Mouse (Mus musculus) C2C12 (cell line): ENCODE results near the gene Lsm7. TPM values are rescaled to one million over a fixed set of nuclear protein-coding genes. Genes with fewer than 3 reads are reported as not detected.

Experiments
- H3K27me3 ChIP-seq: one replicate; pipeline ENCODE4 v1.6.1; 2011; ENCODE audit not compliant: control insufficient read depth, insufficient read depth, insufficient read length
- H3K36me3 ChIP-seq: one replicate; pipeline ENCODE4 v1.6.1; 2011; ENCODE audit not compliant: control insufficient read depth, insufficient read depth
- H3K4me3 ChIP-seq: one replicate; pipeline ENCODE4 v1.5.1; 2011; ENCODE audit warnings: mild to moderate bottlenecking, control low read depth; ENCODE audit not compliant: poor library complexity, insufficient read depth, severe bottlenecking
- H3K79me2 ChIP-seq: one replicate; pipeline ENCODE4 v1.6.1; 2011; ENCODE audit not compliant: control insufficient read depth, insufficient read depth
- H3K79me3 ChIP-seq: one replicate; pipeline ENCODE4 v1.6.1; 2011; ENCODE audit warnings: low read depth, control low read depth
- H3ac ChIP-seq: one replicate; pipeline ENCODE3; 2011; ENCODE audit warnings: low read depth; ENCODE audit not compliant: control insufficient read depth, insufficient read length
- CEBPB ChIP-seq: IDR thresholded peaks from one replicate; pipeline ENCODE4 v1.6.1; 2011; ENCODE audit warnings: low read depth, mild to moderate bottlenecking, control low read depth, moderate library complexity
- CTCF ChIP-seq: IDR thresholded peaks from one replicate; pipeline ENCODE4 v1.5.1; 2011; ENCODE audit not compliant: control insufficient read depth, insufficient read depth, insufficient read length
- FOSL1 ChIP-seq: IDR thresholded peaks from one replicate; pipeline ENCODE4 v1.8.0; 2011; ENCODE audit warnings: mild to moderate bottlenecking, low read length; ENCODE audit not compliant: poor library complexity, insufficient read depth, severe bottlenecking
- MAX ChIP-seq: IDR thresholded peaks from one replicate; pipeline ENCODE4 v1.6.1; 2011; ENCODE audit warnings: mild to moderate bottlenecking, control low read depth
- MYOD1 ChIP-seq: IDR thresholded peaks from one replicate; pipeline ENCODE4 v1.6.1; 2011; ENCODE audit warnings: low read depth; ENCODE audit not compliant: control insufficient read depth, insufficient read length
- MYOG ChIP-seq: IDR thresholded peaks from one replicate; pipeline ENCODE4 v1.6.1; 2011; ENCODE audit not compliant: control insufficient read depth, insufficient read length; ENCODE audit errors: extremely low read depth
- USF1 ChIP-seq: IDR thresholded peaks from one replicate; pipeline ENCODE4 v1.6.1; 2011; ENCODE audit warnings: low read depth, mild to moderate bottlenecking, control low read depth, moderate library complexity
- polyA plus RNA-seq: library from polyadenylated mRNA; unstranded; fragments of >200 nt; fragmentation: generic; extraction: Trizol; gene quantifications from one replicate; pipeline ENCODE4 v1.2.1, GENCODE M21; 2012; ENCODE audit warnings: missing spikeins

The Lsm7 gene
- polyA plus RNA-seq, 1 experiment = 297 TPM

GRCm38 (mm10) chr10:80864446-80864845 lies 9.4 kb upstream of the Lsm7 start:
- TF ChIP-seq MAX (no peak), CTCF (no peak), CEBPB (no peak), MYOD1 (no peak), MYOG (no peak), FOSL1 (no peak), USF1 (no peak)
- Histone ChIP-seq H3K79me3 (no peaks in the 10 kb centered on the region), H3K79me2 (peaks cover 5% of the 10 kb centered on the region), H3ac (no peak overlapping the region), H3K27me3 (no peaks in the 10 kb centered on the region), H3K36me3 (peaks cover 9% of the 10 kb centered on the region), H3K4me3 (no peak overlapping the region)

DNA sequence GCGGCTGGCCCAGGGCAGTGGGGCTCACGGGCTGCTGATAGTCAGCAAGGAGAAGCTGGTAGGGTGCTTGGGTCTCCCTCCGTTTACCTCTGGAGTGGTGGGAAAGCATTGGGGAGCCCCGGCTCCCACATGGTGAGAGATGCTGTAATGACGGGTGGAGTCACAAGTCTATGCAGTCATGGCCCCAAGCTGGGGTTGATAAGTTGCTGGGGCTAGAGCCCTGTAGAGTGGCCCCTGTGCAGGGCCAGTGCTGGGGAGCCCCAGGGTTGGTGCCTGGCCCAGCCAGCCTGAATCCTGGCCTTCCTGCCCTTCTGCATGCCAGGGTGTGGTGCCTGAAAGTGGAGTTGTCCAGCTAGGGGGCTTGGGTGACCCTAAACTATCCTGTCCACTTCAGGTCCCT lies 7.3 kb upstream of the Lsm7 start:
- no peak overlapping the region for H3ac ChIP-seq
- peaks cover 9% of the 10 kb centered on the region for H3K36me3 ChIP-seq
- H3K27me3 ChIP-seq = no peaks in the 10 kb centered on the region
- H3K79me3 ChIP-seq = peaks cover 8% of the 10 kb centered on the region
- TF ChIP-seq CTCF (no peak), MYOD1 (no peak), FOSL1 (no peak)
- peaks cover 27% of the 10 kb centered on the region for H3K79me2 ChIP-seq
- H3K4me3 ChIP-seq = no peak overlapping the region

GRCm38 (mm10) chr10:80858350-80858935 lies 3.4 kb upstream of the Lsm7 start:
- H3K79me3 ChIP-seq = peaks cover 31% of the 10 kb centered on the region
- no peaks in the 10 kb centered on the region for H3K27me3 ChIP-seq
- H3ac ChIP-seq = no peak overlapping the region
- H3K4me3 ChIP-seq = no peak overlapping the region
- H3K79me2 ChIP-seq = peaks cover 65% of the 10 kb centered on the region
- peaks cover 7% of the 10 kb centered on the region for H3K36me3 ChIP-seq
- TF ChIP-seq CTCF = no peak
- no peak for TF ChIP-seq USF1

- Histone ChIP-seq H3K79me2 (peaks cover 71% of the 10 kb centered on the region), H3K79me3 (peaks cover 34% of the 10 kb centered on the region), H3K4me3 (no peak overlapping the region), H3K27me3 (no peaks in the 10 kb centered on the region), H3K36me3 (peaks cover 12% of the 10 kb centered on the region), H3ac (no peak overlapping the region)
- TF ChIP-seq CEBPB = no peak
- TF ChIP-seq MYOD1 = no peak
- no peak for TF ChIP-seq FOSL1
- no peak for TF ChIP-seq MAX
- TF ChIP-seq CTCF = no peak
- TF ChIP-seq USF1 = no peak
- no peak for TF ChIP-seq MYOG
These were observed 2.8 kb upstream of the Lsm7 start for GRCm38 (mm10) chr10:80857848-80858247.

GRCm38 (mm10) chr10:80857386-80857785 lies 2.4 kb upstream of the Lsm7 start:
- no peak overlapping the region for H3ac ChIP-seq
- H3K79me3 ChIP-seq = peaks cover 35% of the 10 kb centered on the region
- H3K4me3 ChIP-seq = no peak overlapping the region
- H3K27me3 ChIP-seq = no peaks in the 10 kb centered on the region
- peaks cover 73% of the 10 kb centered on the region for H3K79me2 ChIP-seq
- peaks cover 15% of the 10 kb centered on the region for H3K36me3 ChIP-seq
- no peak for TF ChIP-seq MYOG
- TF ChIP-seq CTCF = no peak
- no peak for TF ChIP-seq MYOD1
- no peak for TF ChIP-seq CEBPB
- no peak for TF ChIP-seq FOSL1
- no peak for TF ChIP-seq USF1
- no peak for TF ChIP-seq MAX

DNA sequence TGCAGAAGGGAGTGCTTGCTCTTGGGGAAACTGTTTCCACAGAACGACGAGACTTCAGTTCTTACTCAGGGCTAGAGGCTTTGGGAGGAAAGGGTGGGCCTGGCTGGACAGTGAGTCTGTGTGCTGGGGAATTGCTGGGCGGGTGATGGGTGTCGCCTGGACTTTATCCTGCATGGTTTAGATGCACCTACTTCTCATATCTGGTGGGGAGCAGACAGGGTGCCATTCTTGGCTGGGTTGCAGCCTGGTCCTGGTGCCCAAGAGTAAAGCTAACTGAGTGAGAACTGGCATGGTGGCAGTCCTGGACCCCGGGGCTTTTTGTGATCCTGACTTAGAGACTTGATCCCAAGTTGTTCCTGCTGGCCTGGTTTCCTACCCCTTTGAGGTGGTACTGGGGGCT lies 1.9 kb upstream of the Lsm7 start:
- H3K79me2 ChIP-seq = peaks cover 73% of the 10 kb centered on the region
- H3K4me3 ChIP-seq = no peak overlapping the region
- peak overlapping the region; percentile 5 for H3ac ChIP-seq
- peaks cover 35% of the 10 kb centered on the region for H3K79me3 ChIP-seq
- no peaks in the 10 kb centered on the region for H3K27me3 ChIP-seq
- TF ChIP-seq CTCF (no peak), MYOD1 (no peak), USF1 (no peak), FOSL1 (no peak), MYOG (no peak), MAX (no peak)
- H3K36me3 ChIP-seq = peaks cover 18% of the 10 kb centered on the region
